Mouse (Mus musculus) cerebellum, adult 2 months (tissue): ENCODE results near the gene Tnk1. TPM values are rescaled to one million over a fixed set of nuclear protein-coding genes. Genes with fewer than 3 reads are reported as not detected.

ENCODE experiments used
- DNase-seq, 2 experiments: peaks; one replicate each; pipeline ENCODE4 v3.0.0; 2021
- H3K27ac ChIP-seq: fragments of 200-500 bp; 2 replicates; pipeline ENCODE4 v1.5.1; 2012; ENCODE audit warnings: low read length, control low read depth, inconsistent platforms; ENCODE audit not compliant: insufficient read depth
- H3K27me3 ChIP-seq: fragments of 200-500 bp; 2 replicates; pipeline ENCODE4 v1.6.1; 2012; ENCODE audit warnings: inconsistent platforms, mild to moderate bottlenecking, low read length, moderate library complexity; ENCODE audit not compliant: control insufficient read depth, insufficient read depth
- H3K4me1 ChIP-seq: fragments of 200-500 bp; 2 replicates; pipeline ENCODE4 v1.6.1; 2011; ENCODE audit warnings: low read length; ENCODE audit not compliant: control insufficient read depth, insufficient read depth
- H3K4me3 ChIP-seq: fragments of 200-500 bp; replicated peaks from 2 replicates; pipeline ENCODE3; 2011; ENCODE audit warnings: mild to moderate bottlenecking, low read depth, low read length, control low read depth; ENCODE audit not compliant: insufficient read depth
- CTCF ChIP-seq: fragments of 200-500 bp; IDR thresholded peaks from 2 replicates; pipeline ENCODE4 v1.5.1; 2011; ENCODE audit warnings: low read depth, mild to moderate bottlenecking, control low read depth, low read length, moderate library complexity, borderline replicate concordance; ENCODE audit not compliant: insufficient read depth
- POLR2A ChIP-seq: fragments of 200-500 bp; IDR thresholded peaks from 2 replicates; pipeline ENCODE4 v1.6.1; 2011; ENCODE audit warnings: low read length, control low read depth, borderline replicate concordance; ENCODE audit not compliant: insufficient read depth
- WGBS: fragments of 180-500 bp; shearing (Covaris S2); methylation state at CpG from one replicate; pipeline ENCODE4 v1.1.7; 2018; 5-methylcytosine and 5-hydroxymethylcytosine counted together
- polyA plus RNA-seq: library from polyadenylated mRNA; depleted of rRNA; stranded (reverse); fragments of >200 nt; gene quantifications from 2 replicates; pipeline ENCODE4 v1.2.3, GENCODE M21; 2012; rRNA removed

Tnk1 gene
- polyA plus RNA-seq, 1 experiment, result 0.39 TPM

GRCm38 (mm10) chr11:69802648-69803105 is 55.9 kb downstream of the Tnk1 start:
- no peak overlapping the region for H3K27ac ChIP-seq
- WGBS, result 8% methylated on average over 33 of the region's 33 CpGs
- peaks cover 1% of the 10 kb centered on the region; the same call in 1 of the 2 replicates for H3K27me3 ChIP-seq
- TF ChIP-seq CTCF, result no peak
- 0 out of 2 replicates have a peak, but pooled peaks have one; percentile 18 for TF ChIP-seq POLR2A
- H3K4me3 ChIP-seq, result peak overlapping the region; percentile 54
- peaks cover 7% of the 10 kb centered on the region; the same call in 1 of the 2 replicates for H3K4me1 ChIP-seq
- DNase-seq, result peak; percentile 66 to 68

GRCm38 (mm10) chr11:69801379-69801977 is 57.1 kb downstream of the Tnk1 start, which contains the start of gene Fgf11:
Gene Fgf11, minus strand, starts transcription at chr11:69801857.
- Histone ChIP-seq H3K4me3 (peak within 1 kb of the TSS; percentile 54), H3K27ac (no peak within 1 kb of the TSS), H3K4me1 (peaks cover 7% of the 10 kb centered on the region; the same call in 1 of the 2 replicates), H3K27me3 (peaks cover 1% of the 10 kb centered on the region; the same call in 1 of the 2 replicates)
- no peak for DNase-seq
- TF ChIP-seq CTCF (no peak), POLR2A (no peak)
- WGBS, result 3% methylated on average over 33 of the region's 33 CpGs

Other genes starting within 250 kb of the Tnk1 start
- gene Shbg, start 240.8 kb downstream of the Tnk1 start, polyA plus RNA-seq, result 0.11 TPM in 2 replicates
- gene Sat2, start 236.7 kb downstream of the Tnk1 start, polyA plus RNA-seq, result 32.4 and 33.5 TPM in 2 replicates
- gene Fxr2, start 225.7 kb downstream of the Tnk1 start, polyA plus RNA-seq, result 176 and 183 TPM in 2 replicates
- not detected in 2 replicates for gene Sox15, start 203.4 kb downstream of the Tnk1 start, polyA plus RNA-seq
- 115 and 120 TPM in 2 replicates for gene Mpdu1, start 196.1 kb downstream of the Tnk1 start, polyA plus RNA-seq
- 3.7 and 4.5 TPM in 2 replicates for gene Cd68, start 192.6 kb downstream of the Tnk1 start, polyA plus RNA-seq
- gene Eif4a1, start 186.3 kb downstream of the Tnk1 start, polyA plus RNA-seq, result 316 and 321 TPM in 2 replicates
- 110 and 152 TPM in 2 replicates for gene Senp3, start 176.6 kb downstream of the Tnk1 start, polyA plus RNA-seq
- gene Tnfsf13, start 172.9 kb downstream of the Tnk1 start, polyA plus RNA-seq, result 4.8 and 4.9 TPM in 2 replicates
- gene Tnfsf12, start 162.9 kb downstream of the Tnk1 start, polyA plus RNA-seq, result 31.2 and 35.3 TPM in 2 replicates
- gene Tnfsfm13, start 162.6 kb downstream of the Tnk1 start, polyA plus RNA-seq, result 3.3 and 4.2 TPM in 2 replicates
- 35.3 and 42.3 TPM in 2 replicates for gene Polr2a, start 100.1 kb downstream of the Tnk1 start, polyA plus RNA-seq
- not detected in 2 replicates for gene Slc35g3, start 96.8 kb downstream of the Tnk1 start, polyA plus RNA-seq
- gene Zbtb4, start 92.8 kb downstream of the Tnk1 start, polyA plus RNA-seq, result 69.8 and 71.1 TPM in 2 replicates
- 1.6 and 2.9 TPM in 2 replicates for gene Chrnb1, start 62.8 kb downstream of the Tnk1 start, polyA plus RNA-seq
- 47.0 and 49.4 TPM in 2 replicates for gene Fgf11, start 56.9 kb downstream of the Tnk1 start, polyA plus RNA-seq
- 0.28 and 0.36 TPM in 2 replicates for gene Tmem102, start 53.1 kb downstream of the Tnk1 start, polyA plus RNA-seq
- not detected in 2 replicates for gene Gm39566, start 43.4 kb downstream of the Tnk1 start, polyA plus RNA-seq
- gene Spem2, start 40.3 kb downstream of the Tnk1 start, polyA plus RNA-seq, result not detected in 2 replicates
- gene Spem1, start 36.5 kb downstream of the Tnk1 start, polyA plus RNA-seq, result 1.4 TPM in 2 replicates
- gene Nlgn2, start 20.9 kb downstream of the Tnk1 start, polyA plus RNA-seq, result 116 and 122 TPM in 2 replicates
- 200 and 210 TPM in 2 replicates for gene Tmem256, start 20.2 kb downstream of the Tnk1 start, polyA plus RNA-seq
- 34.2 and 36.9 TPM in 2 replicates for gene Plscr3, start 12.4 kb downstream of the Tnk1 start, polyA plus RNA-seq
- not detected in 2 replicates for gene Tmem95, start 19.3 kb upstream of the Tnk1 start, polyA plus RNA-seq
- gene Kctd11, start 22.7 kb upstream of the Tnk1 start, polyA plus RNA-seq, result 1.9 and 2.2 TPM in 2 replicates
- 0.18 and 0.24 TPM in 2 replicates for gene Acap1, start 36.8 kb upstream of the Tnk1 start, polyA plus RNA-seq
- 0.36 and 0.43 TPM in 2 replicates for gene 2810408A11Rik, start 42.3 kb upstream of the Tnk1 start, polyA plus RNA-seq
- gene Neurl4, start 42.3 kb upstream of the Tnk1 start, polyA plus RNA-seq, result 119 and 128 TPM in 2 replicates
- 78.9 and 87.5 TPM in 2 replicates for gene Gps2, start 55.2 kb upstream of the Tnk1 start, polyA plus RNA-seq
- 514 and 533 TPM in 2 replicates for gene Eif5a, start 63.2 kb upstream of the Tnk1 start, polyA plus RNA-seq
- 16.5 and 16.8 TPM in 2 replicates for gene Ybx2, start 77.1 kb upstream of the Tnk1 start, polyA plus RNA-seq
- 5.9 and 7.2 TPM in 2 replicates for gene Slc2a4, start 89.5 kb upstream of the Tnk1 start, polyA plus RNA-seq
- 0.33 TPM in 1 of 2 replicates, not detected in the other for gene Cldn7, start 106.0 kb upstream of the Tnk1 start, polyA plus RNA-seq
- gene Ctdnep1, start 122.4 kb upstream of the Tnk1 start, polyA plus RNA-seq, result 93.9 and 108 TPM in 2 replicates
- 106 and 109 TPM in 2 replicates for gene Elp5, start 123.8 kb upstream of the Tnk1 start, polyA plus RNA-seq
- gene Gabarap, start 132.4 kb upstream of the Tnk1 start, polyA plus RNA-seq, result 344 and 366 TPM in 2 replicates
- gene Phf23, start 137.0 kb upstream of the Tnk1 start, polyA plus RNA-seq, result 41.8 and 44.4 TPM in 2 replicates
- 27.2 and 28.9 TPM in 2 replicates for gene Dvl2, start 141.9 kb upstream of the Tnk1 start, polyA plus RNA-seq
- gene Acadvl, start 156.7 kb upstream of the Tnk1 start, polyA plus RNA-seq, result 104 and 112 TPM in 2 replicates
- 352 and 374 TPM in 2 replicates for gene Dlg4, start 158.2 kb upstream of the Tnk1 start, polyA plus RNA-seq
- 13.8 and 17.1 TPM in 2 replicates for gene Asgr1, start 195.4 kb upstream of the Tnk1 start, polyA plus RNA-seq
- gene Asgr2, start 233.9 kb upstream of the Tnk1 start, polyA plus RNA-seq, result 0.11 and 0.17 TPM in 2 replicates